Mouse (Mus musculus): ENCODE results near the gene Gigyf1. TPM values are rescaled to one million over a fixed set of nuclear protein-coding genes. Genes with fewer than 3 reads are reported as not detected.
A peak's percentile ranks its signal among the peaks of the same experiment; 100 is the strongest.

Gene Gigyf1
- polyA plus RNA-seq, 1 experiment from 2014 or later, result 19.0 TPM

GRCm38 (mm10) chr5:137521861-137522260, 3.5 kb downstream of the Gigyf1 start:
- Histone ChIP-seq H3K27me3 (no peaks in the 10 kb centered on the region), H3K4me3 (no peak overlapping the region), H3K4me2 (replicated peaks) (no peak overlapping the region), H3K27ac (no peak overlapping the region), H3K9ac (no peak overlapping the region), H3K9me3 (replicated peaks) (no peaks in the 10 kb centered on the region), H3K4me1 (peaks cover 18% of the 10 kb centered on the region), H3K36me3 (peaks cover 85% of the 10 kb centered on the region)
- WGBS, result 82% methylated on average over 9 of the region's 9 CpGs
- no peak for ATAC-seq (ENCODE audit: low FRiP score)

- Histone ChIP-seq H3K4me1 (peaks cover 24% of the 10 kb centered on the region), H3K36me3 (peaks cover 87% of the 10 kb centered on the region), H3K4me3 (no peak overlapping the region), H3K27ac (no peak overlapping the region), H3K27me3 (no peaks in the 10 kb centered on the region), H3K4me2 (replicated peaks) (no peak overlapping the region), H3K9ac (no peak overlapping the region), H3K9me3 (replicated peaks) (no peaks in the 10 kb centered on the region)
- no peak for ATAC-seq (ENCODE audit: low FRiP score)
- 61% methylated on average over 11 of the region's 11 CpGs for WGBS
Observed at GRCm38 (mm10) chr5:137522711-137523110, 4.4 kb downstream of the Gigyf1 start.

GRCm38 (mm10) chr5:137523396-137524250, 5.3 kb downstream of the Gigyf1 start:
- 86% methylated on average over 25 of the region's 25 CpGs for WGBS
- H3K9me3 ChIP-seq (replicated peaks), result no peaks in the 10 kb centered on the region
- H3K36me3 ChIP-seq, result peaks cover 93% of the 10 kb centered on the region
- no peak overlapping the region for H3K4me3 ChIP-seq
- no peak overlapping the region for H3K4me2 ChIP-seq (replicated peaks)
- no peaks in the 10 kb centered on the region for H3K27me3 ChIP-seq
- H3K4me1 ChIP-seq, result peaks cover 30% of the 10 kb centered on the region
- H3K9ac ChIP-seq, result no peak overlapping the region
- peak overlapping the region; percentile 40; the same call in 1 of the 2 replicates for H3K27ac ChIP-seq
- no peak for ATAC-seq (ENCODE audit: low FRiP score)

DNA sequence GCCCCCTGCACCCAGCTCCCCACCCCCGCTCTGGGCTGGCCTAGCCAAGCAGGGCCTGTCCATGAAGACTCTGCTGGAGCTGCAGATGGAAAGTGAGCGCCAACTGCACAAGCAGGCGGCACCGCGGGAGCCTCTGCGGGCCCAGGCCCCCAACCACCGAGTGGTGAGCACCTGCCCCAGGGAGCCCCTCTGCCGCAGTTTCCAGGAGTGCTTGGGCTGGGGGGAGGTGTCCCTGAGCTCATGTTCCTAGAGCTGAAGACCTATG, 5.8 kb downstream of the Gigyf1 start:
- Histone ChIP-seq H3K9ac (no peak overlapping the region), H3K4me1 (peaks cover 36% of the 10 kb centered on the region), H3K9me3 (replicated peaks) (no peaks in the 10 kb centered on the region), H3K4me3 (no peak overlapping the region), H3K27ac (peak overlapping the region; percentile 40; the same call in 1 of the 2 replicates), H3K27me3 (no peaks in the 10 kb centered on the region), H3K4me2 (replicated peaks) (no peak overlapping the region), H3K36me3 (peaks cover 93% of the 10 kb centered on the region)
- no peak for ATAC-seq (ENCODE audit: low FRiP score)
- 82% methylated on average over 8 of the region's 8 CpGs for WGBS

DNA sequence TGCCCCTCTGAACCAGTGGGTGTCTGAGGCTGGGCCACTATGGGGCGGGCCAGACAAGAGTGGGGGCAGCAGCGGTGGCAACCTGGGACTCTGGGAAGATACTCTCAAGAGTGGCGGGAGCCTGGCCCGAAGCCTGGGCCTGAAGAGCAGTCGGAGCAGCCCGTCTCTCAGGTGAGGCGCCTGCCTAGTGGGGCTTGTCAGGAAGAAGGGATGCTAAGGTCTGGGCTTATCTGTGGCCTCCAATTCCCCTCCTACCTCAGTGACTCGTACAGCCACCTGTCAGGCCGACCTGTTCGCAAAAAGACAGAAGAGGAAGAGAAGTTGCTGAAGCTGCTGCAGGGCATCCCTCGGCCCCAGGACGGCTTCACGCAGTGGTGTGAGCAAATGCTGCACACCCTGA, 6.3 kb downstream of the Gigyf1 start:
- ATAC-seq (ENCODE audit: low FRiP score), result no peak
- no peaks in the 10 kb centered on the region for H3K27me3 ChIP-seq
- 92% methylated on average over 13 of the region's 13 CpGs for WGBS

GRCm38 (mm10) chr5:137525511-137525910, 7.2 kb downstream of the Gigyf1 start:
- 82% methylated on average over 16 of the region's 16 CpGs for WGBS
- peaks cover 49% of the 10 kb centered on the region for H3K4me1 ChIP-seq
- ATAC-seq (ENCODE audit: low FRiP score), result no peak
- H3K27ac ChIP-seq, result peak overlapping the region; percentile 42
- H3K27me3 ChIP-seq, result no peaks in the 10 kb centered on the region
- no peak overlapping the region for H3K4me3 ChIP-seq
- no peak overlapping the region for H3K9ac ChIP-seq
- no peaks in the 10 kb centered on the region for H3K9me3 ChIP-seq (replicated peaks)
- H3K4me2 ChIP-seq (replicated peaks), result no peak overlapping the region
- peaks cover 90% of the 10 kb centered on the region for H3K36me3 ChIP-seq

More for the DNA sequence above, 6.3 kb downstream of the Gigyf1 start:
- H3K4me2 ChIP-seq (replicated peaks), result no peak overlapping the region
- peaks cover 41% of the 10 kb centered on the region for H3K4me1 ChIP-seq
- H3K9ac ChIP-seq, result no peak overlapping the region
- H3K9me3 ChIP-seq (replicated peaks), result no peaks in the 10 kb centered on the region
- peaks cover 93% of the 10 kb centered on the region for H3K36me3 ChIP-seq
- peak overlapping the region; percentile 40 for H3K27ac ChIP-seq
- H3K4me3 ChIP-seq, result no peak overlapping the region

DNA sequence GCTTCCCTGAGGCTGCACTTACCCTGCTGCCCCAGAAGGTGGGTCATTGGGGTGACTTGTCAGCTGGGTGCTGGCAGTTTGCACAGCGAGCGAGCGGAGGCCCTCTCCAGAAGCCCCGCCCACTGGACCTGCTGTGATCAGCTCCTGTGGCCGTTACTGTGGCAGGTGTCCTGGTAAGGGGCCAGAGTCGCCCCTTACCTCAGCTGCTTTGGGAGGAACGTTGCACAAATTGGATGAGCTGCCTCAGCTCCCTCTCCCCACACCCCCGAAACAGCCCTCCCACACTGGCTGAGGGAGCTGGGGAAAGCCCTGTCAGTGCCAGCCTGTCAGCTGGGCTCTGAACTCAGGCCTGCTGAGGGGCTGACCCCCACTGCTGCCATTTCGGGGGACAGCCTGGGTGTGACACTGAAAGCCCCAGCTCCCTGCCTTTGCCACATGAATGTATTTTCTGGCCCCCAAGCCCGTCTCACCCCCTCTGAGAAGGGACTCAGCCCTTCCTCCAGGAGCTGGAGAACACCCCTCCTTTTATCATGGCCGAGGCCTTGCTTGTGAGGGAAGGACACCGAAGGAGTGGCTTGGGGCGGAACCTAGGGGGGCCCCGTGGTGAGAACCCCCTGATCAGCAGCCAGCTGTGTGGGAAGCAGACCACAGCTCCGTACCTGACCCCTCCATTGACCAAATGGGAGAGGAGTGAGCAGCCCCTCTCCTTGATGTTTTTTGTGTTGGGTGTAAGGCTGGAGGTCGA, 8.0 kb downstream of the Gigyf1 start:
- Histone ChIP-seq H3K27me3 (no peaks in the 10 kb centered on the region), H3K4me1 (peaks cover 52% of the 10 kb centered on the region), H3K36me3 (peaks cover 82% of the 10 kb centered on the region), H3K4me3 (no peak overlapping the region), H3K9me3 (replicated peaks) (no peaks in the 10 kb centered on the region), H3K9ac (peak overlapping the region; percentile 20; the same call in 1 of the 2 replicates), H3K27ac (peak overlapping the region; percentile 66), H3K4me2 (replicated peaks) (no peak overlapping the region)
- ATAC-seq (ENCODE audit: low FRiP score), result no peak
- WGBS, result 45% methylated on average over 16 of the region's 16 CpGs

GRCm38 (mm10) chr5:137527413-137527812, 9.1 kb downstream of the Gigyf1 start:
- ATAC-seq (ENCODE audit: low FRiP score), result no peak
- H3K27ac ChIP-seq, result peak overlapping the region; percentile 60; the same call in 1 of the 2 replicates
- no peak overlapping the region for H3K4me3 ChIP-seq
- no peaks in the 10 kb centered on the region for H3K27me3 ChIP-seq
- WGBS, result 50% methylated on average over 1 of the region's 1 CpGs
- H3K36me3 ChIP-seq, result peaks cover 71% of the 10 kb centered on the region
- peak overlapping the region; percentile 42; the same call in 1 of the 2 replicates for H3K9ac ChIP-seq
- H3K9me3 ChIP-seq (replicated peaks), result no peaks in the 10 kb centered on the region
- H3K4me2 ChIP-seq (replicated peaks), result no peak overlapping the region
- H3K4me1 ChIP-seq, result peaks cover 52% of the 10 kb centered on the region

DNA sequence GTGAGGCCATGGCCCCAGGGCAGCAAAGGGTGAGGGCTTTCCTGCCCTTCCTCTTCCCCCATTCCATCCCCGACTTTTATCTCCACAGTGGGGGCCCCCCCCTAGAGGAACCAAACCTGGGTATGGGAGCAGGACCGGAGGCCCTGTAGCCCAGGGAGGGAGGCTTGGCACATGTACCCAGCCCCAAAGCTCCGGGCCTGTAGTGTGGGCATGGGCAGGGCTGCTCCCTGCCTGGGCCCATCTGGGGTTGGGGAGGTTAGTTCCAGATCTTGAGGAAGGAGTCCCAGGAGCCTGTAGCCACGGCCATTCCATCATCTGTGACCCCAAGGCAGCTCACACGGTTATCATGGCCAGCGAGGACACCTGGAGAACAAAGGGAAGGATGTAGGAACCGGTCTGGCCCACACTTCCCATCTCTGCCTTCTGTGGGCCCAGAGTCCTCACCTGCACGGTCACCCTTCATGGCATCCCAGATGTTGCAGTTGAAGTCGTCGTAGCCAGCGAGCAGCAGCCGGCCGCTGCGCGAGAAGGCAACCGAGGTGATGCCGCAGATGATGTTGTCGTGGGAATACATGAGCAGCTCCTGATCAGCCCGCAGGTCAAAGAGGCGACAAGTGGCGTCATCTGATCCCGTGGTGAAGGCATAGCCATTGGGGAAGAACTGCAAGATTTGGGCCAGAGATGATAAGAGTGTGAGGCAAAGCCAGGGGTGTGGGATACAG, 10.1 kb downstream of the Gigyf1 start:
- H3K4me1 ChIP-seq, result peaks cover 52% of the 10 kb centered on the region
- no peak overlapping the region for H3K4me3 ChIP-seq
- no peak overlapping the region for H3K4me2 ChIP-seq (replicated peaks)
- no peaks in the 10 kb centered on the region for H3K27me3 ChIP-seq
- H3K9me3 ChIP-seq (replicated peaks), result no peaks in the 10 kb centered on the region
- ATAC-seq (ENCODE audit: low FRiP score), result no peak
- H3K36me3 ChIP-seq, result peaks cover 61% of the 10 kb centered on the region
- peak overlapping the region; percentile 23 for H3K9ac ChIP-seq
- WGBS, result 86% methylated on average over 22 of the region's 22 CpGs
- peak overlapping the region; percentile 35; the same call in 1 of the 2 replicates for H3K27ac ChIP-seq

DNA sequence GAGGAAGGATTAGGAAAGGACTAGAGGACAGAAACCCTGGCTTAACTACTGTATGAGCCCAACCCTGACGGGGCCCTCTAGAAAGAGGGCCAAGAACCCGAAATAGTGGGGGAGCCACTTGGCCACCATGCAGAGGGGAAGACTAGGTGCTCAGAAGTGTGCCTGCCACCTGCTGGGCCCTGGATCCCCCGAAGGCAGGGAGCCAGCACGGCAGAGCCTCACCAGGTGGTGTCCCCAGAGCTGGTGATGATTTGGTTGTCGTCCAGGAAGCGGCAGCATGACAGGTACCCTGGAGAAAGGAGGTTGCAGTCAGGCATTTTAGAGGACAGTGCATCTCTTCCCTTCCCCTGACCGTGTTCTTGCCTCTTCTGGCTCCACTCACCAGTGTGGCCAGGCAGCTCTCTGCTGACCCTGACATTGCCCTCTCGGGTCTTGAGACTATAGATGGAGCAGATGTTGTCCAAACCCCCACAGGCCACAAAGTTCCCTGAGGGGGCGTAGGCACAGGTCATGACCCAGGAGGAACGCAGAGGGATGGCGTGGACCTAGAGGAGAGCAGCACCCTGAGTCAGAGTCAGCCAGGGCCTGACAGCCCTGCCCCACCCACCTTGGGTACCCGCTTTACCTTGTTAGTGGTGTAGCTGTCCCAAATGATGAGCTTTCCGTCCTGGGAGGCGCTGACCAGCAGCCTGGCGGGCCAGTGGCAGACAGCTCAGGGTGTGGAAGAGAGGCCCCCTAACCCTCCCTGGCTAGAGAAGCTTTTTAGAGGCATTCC, 11.1 kb downstream of the Gigyf1 start:
- no peak for ATAC-seq (ENCODE audit: low FRiP score)
- H3K27me3 ChIP-seq, result no peaks in the 10 kb centered on the region
- H3K4me2 ChIP-seq (replicated peaks), result peak overlapping the region; percentile 89
- H3K9me3 ChIP-seq (replicated peaks), result no peaks in the 10 kb centered on the region
- H3K4me3 ChIP-seq, result peak overlapping the region; percentile 77; the same call in 1 of the 2 replicates
- peaks cover 50% of the 10 kb centered on the region for H3K4me1 ChIP-seq
- H3K9ac ChIP-seq, result peak overlapping the region; percentile 93
- WGBS, result 66% methylated on average over 15 of the region's 15 CpGs
- peaks cover 51% of the 10 kb centered on the region for H3K36me3 ChIP-seq
- peak overlapping the region; percentile 96; the same call in 1 of the 2 replicates for H3K27ac ChIP-seq

GRCm38 (mm10) chr5:137530075-137530474, 11.7 kb downstream of the Gigyf1 start:
- 73% methylated on average over 8 of the region's 8 CpGs for WGBS
- peaks cover 45% of the 10 kb centered on the region for H3K36me3 ChIP-seq
- peak overlapping the region; percentile 77 for H3K4me3 ChIP-seq
- no peak for ATAC-seq (ENCODE audit: low FRiP score)
- peak overlapping the region; percentile 89 for H3K4me2 ChIP-seq (replicated peaks)
- peak overlapping the region; percentile 93 for H3K9ac ChIP-seq
- peaks cover 50% of the 10 kb centered on the region for H3K4me1 ChIP-seq
- H3K27me3 ChIP-seq, result no peaks in the 10 kb centered on the region
- no peaks in the 10 kb centered on the region for H3K9me3 ChIP-seq (replicated peaks)
- peak overlapping the region; percentile 96 for H3K27ac ChIP-seq
